Mouse (Mus musculus) effector memory CD4-positive, alpha-beta T cell, adult 7 months (primary cell): Measurements from ENCODE around the gene Lmf1. TPM values are rescaled to one million over a fixed set of nuclear protein-coding genes. Genes with fewer than 3 reads are reported as not detected.

ENCODE experiments used
- polyA plus RNA-seq: library from polyadenylated mRNA; unstranded; fragments of 100-300 nt; shearing (Covaris generic); gene quantifications from one replicate; pipeline ENCODE4 v1.2.1, GENCODE M21; 2017

The Lmf1 gene
- polyA plus RNA-seq, result 15.7 TPM

DNA sequence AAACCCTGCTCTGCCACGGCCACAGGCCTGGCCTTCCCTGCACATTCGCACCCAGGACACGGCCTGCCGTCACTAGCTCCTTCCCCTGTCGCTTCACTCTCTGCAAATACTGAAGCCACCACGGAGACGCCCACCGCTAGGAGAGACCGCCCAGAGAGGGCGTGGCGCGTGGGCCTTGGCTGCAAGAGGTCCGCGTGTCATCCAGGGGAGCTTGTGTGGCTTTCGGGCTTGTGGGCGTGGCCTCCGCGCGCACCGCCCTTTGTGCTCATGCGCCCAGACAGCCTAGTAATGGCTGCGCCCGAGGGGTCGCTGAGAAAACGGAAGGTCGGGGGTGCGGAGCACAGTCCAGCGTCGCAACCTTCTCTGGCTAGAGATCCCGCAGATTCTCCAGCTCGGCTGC, at the start of gene Lmf1:
TSS of gene Lmf1 (plus strand) at position 166 of the 400 bp plus-strand sequence.

DNA sequence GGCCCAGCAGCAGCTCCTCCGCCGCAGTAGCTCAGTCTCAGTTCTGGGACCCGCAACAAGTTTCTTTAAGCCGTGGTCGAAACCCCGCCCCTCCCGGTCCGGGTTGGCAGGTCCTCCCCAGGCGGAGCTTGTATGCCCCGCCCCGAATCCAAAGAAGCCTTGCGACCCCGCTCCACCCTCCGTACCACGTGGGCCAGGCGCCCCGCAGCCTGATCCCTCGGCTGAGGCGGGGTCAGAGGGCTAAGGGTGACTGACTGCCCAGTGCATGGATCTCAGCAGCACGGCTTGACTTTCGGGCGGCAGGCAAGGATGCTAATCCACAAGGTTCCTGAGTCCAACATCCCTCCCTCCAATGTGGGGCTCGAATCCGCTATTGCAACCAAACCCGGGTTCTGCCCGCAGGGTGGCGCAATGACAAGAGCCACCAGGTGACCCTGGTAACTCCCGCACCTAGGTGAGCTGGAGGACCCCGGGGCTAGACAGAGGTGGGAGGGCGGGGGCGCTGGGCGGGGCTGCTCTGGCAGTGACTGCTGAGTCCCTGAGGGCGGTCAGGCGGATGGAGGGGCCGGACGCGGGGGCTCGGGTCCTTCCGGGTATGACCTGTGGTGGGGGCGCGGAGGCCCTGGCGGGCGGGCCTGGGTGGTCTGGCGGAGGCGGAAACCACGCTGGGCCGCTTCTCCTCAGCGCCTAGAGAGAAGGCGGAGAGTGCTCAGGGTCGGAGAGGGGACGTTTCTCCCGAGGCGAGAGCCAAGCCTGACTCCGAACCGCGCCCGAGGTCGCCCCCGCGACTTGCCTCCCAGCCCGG, 8.0 kb upstream of the Lmf1 start, which contains the start of gene Sox8:
TSS of gene Sox8 (minus strand) at position 39 of the 805 bp plus-strand sequence.

Other genes starting within 250 kb of the Lmf1 start
- gene Tpsab1, start 233.5 kb upstream of the Lmf1 start, polyA plus RNA-seq, result 0.63 TPM
- gene Tpsb2, start 212.8 kb upstream of the Lmf1 start, polyA plus RNA-seq, result not detected
- not detected for gene Tpsg1, start 209.8 kb upstream of the Lmf1 start, polyA plus RNA-seq
- not detected for gene Cacna1h, start 145.3 kb upstream of the Lmf1 start, polyA plus RNA-seq
- gene Tekt4, start 124.5 kb upstream of the Lmf1 start, polyA plus RNA-seq, result not detected
- not detected for gene Sstr5, start 81.8 kb upstream of the Lmf1 start, polyA plus RNA-seq
- not detected for gene Sox8, start 8.4 kb upstream of the Lmf1 start, polyA plus RNA-seq
- not detected for gene Gng13, start 138.1 kb downstream of the Lmf1 start, polyA plus RNA-seq
- gene Chtf18, start 148.3 kb downstream of the Lmf1 start, polyA plus RNA-seq, result 5.7 TPM
- 4.0 TPM for gene Rpusd1, start 148.6 kb downstream of the Lmf1 start, polyA plus RNA-seq
- not detected for gene Mslnl, start 157.0 kb downstream of the Lmf1 start, polyA plus RNA-seq
- 0.67 TPM for gene Msln, start 175.3 kb downstream of the Lmf1 start, polyA plus RNA-seq
- gene Narfl, start 194.7 kb downstream of the Lmf1 start, polyA plus RNA-seq, result 20.4 TPM
- 26.4 TPM for gene Haghl, start 206.6 kb downstream of the Lmf1 start, polyA plus RNA-seq
- 0.69 TPM for gene Ccdc78, start 207.5 kb downstream of the Lmf1 start, polyA plus RNA-seq
- gene Fam173a, start 213.8 kb downstream of the Lmf1 start, polyA plus RNA-seq, result 121 TPM
- not detected for gene AC134908.4, start 216.6 kb downstream of the Lmf1 start, polyA plus RNA-seq
- gene Metrn, start 218.1 kb downstream of the Lmf1 start, polyA plus RNA-seq, result 26.0 TPM
- 0.18 TPM for gene Fbxl16, start 230.0 kb downstream of the Lmf1 start, polyA plus RNA-seq
- 24.5 TPM for gene Wdr24, start 244.5 kb downstream of the Lmf1 start, polyA plus RNA-seq
- gene Jmjd8, start 249.8 kb downstream of the Lmf1 start, polyA plus RNA-seq, result 18.4 TPM